Comparison of ENCODE assay signal across 33 mouse cellular contexts in the genomic region with DNA sequence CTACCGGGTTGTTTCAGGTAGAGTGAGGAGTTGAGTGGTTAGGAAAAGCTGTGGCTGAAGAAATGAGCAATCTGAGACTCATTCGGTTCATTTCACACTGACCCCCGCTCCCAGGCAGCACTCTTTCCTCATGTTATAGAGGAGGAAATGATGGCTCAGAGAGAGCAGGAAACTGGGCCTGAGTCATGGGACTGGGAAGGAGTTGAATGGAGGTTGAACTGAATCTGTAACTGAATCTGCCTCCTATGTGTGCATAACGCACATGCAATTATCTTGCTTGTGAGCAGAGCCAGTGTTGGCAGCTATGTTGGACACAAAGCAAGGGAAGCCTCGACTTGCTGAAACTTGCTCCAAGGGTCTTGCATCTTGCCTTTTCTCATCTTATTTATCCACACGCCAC.
"Had no signal": no experiment of that assay in that cellular context is flagged by ENCODE, and none has a peak within 500 bp of the region (broad histone marks: within the 10 kb centered on the region; RNA-seq: fewer than 3 reads in every experiment).

No protein-coding gene starts in this region.

- H3K27me3 ChIP-seq: limb, embryonic 12.5 days; limb, embryonic 13.5 days; limb, embryonic 15.5 days; liver, embryonic 12.5 days; liver, embryonic 13.5 days; liver, embryonic 15.5 days; lung, embryonic 15.5 days; megakaryocyte, embryonic 14.5 days; neural tube, embryonic 12.5 days had no signal

- H3K4me3 ChIP-seq: limb, embryonic 10.5 days; limb, embryonic 12.5 days; limb, embryonic 13.5 days; limb, embryonic 15.5 days; liver, embryonic 12.5 days; liver, embryonic 13.5 days; liver, embryonic 15.5 days; lung, embryonic 15.5 days; megakaryocyte, embryonic 14.5 days; midbrain, embryonic 10.5 days; midbrain, embryonic 12.5 days; midbrain, embryonic 13.5 days; midbrain, embryonic 15.5 days; myocyte; neural tube, embryonic 12.5 days; neural tube, embryonic 13.5 days had no signal

- H3K36me3 ChIP-seq: limb, embryonic 10.5 days; limb, embryonic 12.5 days; limb, embryonic 13.5 days; limb, embryonic 15.5 days; liver, embryonic 12.5 days; liver, embryonic 13.5 days; liver, embryonic 15.5 days; lung, embryonic 15.5 days; midbrain, embryonic 10.5 days; midbrain, embryonic 12.5 days; midbrain, embryonic 13.5 days; midbrain, embryonic 15.5 days; neural tube, embryonic 12.5 days; neural tube, embryonic 13.5 days had no signal

- H3K27ac ChIP-seq: limb, embryonic 10.5 days; limb, embryonic 12.5 days; limb, embryonic 13.5 days; limb, embryonic 15.5 days; liver, embryonic 12.5 days; liver, embryonic 13.5 days; liver, embryonic 14.5 days; liver, embryonic 15.5 days; lung, embryonic 15.5 days; macrophage; midbrain, embryonic 10.5 days; midbrain, embryonic 12.5 days; midbrain, embryonic 13.5 days; midbrain, embryonic 15.5 days; neural tube, embryonic 12.5 days; neural tube, embryonic 13.5 days had no signal

- H3K9me3 ChIP-seq: limb, embryonic 10.5 days; limb, embryonic 12.5 days; limb, embryonic 13.5 days; limb, embryonic 15.5 days; liver, embryonic 12.5 days; liver, embryonic 13.5 days; liver, embryonic 15.5 days; lung, embryonic 15.5 days; midbrain, embryonic 10.5 days; midbrain, embryonic 12.5 days; midbrain, embryonic 13.5 days; midbrain, embryonic 15.5 days; neural tube, embryonic 12.5 days; neural tube, embryonic 13.5 days had no signal

- H3K4me1 ChIP-seq: limb, embryonic 10.5 days; limb, embryonic 12.5 days; limb, embryonic 13.5 days; limb, embryonic 15.5 days; liver, embryonic 12.5 days; liver, embryonic 13.5 days; liver, embryonic 15.5 days; lung, embryonic 15.5 days; megakaryocyte, embryonic 14.5 days; midbrain, embryonic 12.5 days; midbrain, embryonic 15.5 days; neural tube, embryonic 12.5 days; neural tube, embryonic 13.5 days had no signal

- H3K9ac ChIP-seq: limb, embryonic 12.5 days; limb, embryonic 13.5 days; limb, embryonic 15.5 days; liver, embryonic 12.5 days; liver, embryonic 13.5 days; liver, embryonic 14.5 days; liver, embryonic 15.5 days; liver, postnatal 0 days; lung, embryonic 14.5 days; lung, embryonic 15.5 days; midbrain, embryonic 12.5 days; midbrain, embryonic 13.5 days; midbrain, embryonic 15.5 days; neural tube, embryonic 12.5 days; neural tube, embryonic 13.5 days had no signal

- H3K4me2 ChIP-seq: limb, embryonic 12.5 days; limb, embryonic 13.5 days; limb, embryonic 15.5 days; liver, embryonic 11.5 days; liver, embryonic 12.5 days; liver, embryonic 13.5 days; liver, embryonic 15.5 days; lung, embryonic 14.5 days; lung, embryonic 15.5 days; midbrain, embryonic 11.5 days; midbrain, embryonic 12.5 days; midbrain, embryonic 13.5 days; midbrain, embryonic 15.5 days; neural tube, embryonic 12.5 days; neural tube, embryonic 13.5 days had no signal

- ATAC-seq: liver, embryonic 12.5 days; liver, postnatal 0 days; lung, postnatal 0 days; midbrain, embryonic 13.5 days; midbrain, embryonic 15.5 days; midbrain, embryonic 16.5 days had no signal

- DNase-seq: left cerebral cortex, postnatal 4 days; liver; liver, embryonic 13.5 days; liver, postnatal 0 days; lung, adult 18-20 months; lung, adult 2 months; lung, embryonic 14.5 days; lung, postnatal 10 days; lung, postnatal 14 days; lung, postnatal 36 days; lung, postnatal 4 days; midbrain, embryonic 14.5 days had no signal
